Mouse (Mus musculus): Measurements from ENCODE around the gene H2-Ob.

DNA sequence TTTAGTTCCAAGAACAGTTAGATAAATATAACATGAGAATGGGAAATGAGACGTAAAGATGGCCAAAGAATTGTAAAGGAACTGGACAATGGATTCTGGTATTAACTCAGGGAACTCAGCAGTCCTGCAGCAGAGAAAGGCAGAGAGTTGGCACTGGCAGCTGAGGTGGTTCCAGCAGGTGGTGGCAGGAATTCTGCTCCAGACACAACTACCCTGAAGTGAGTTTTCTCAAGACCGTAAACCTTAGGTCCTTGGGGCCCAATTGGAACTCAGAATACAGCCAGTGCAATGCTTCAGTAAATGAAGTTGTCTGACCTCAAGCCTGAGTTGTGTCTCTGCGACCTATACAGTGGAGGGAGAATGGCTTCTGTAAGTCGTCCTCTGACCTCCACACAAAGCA lies 55.5 kb downstream of the H2-Ob start:
- TF ChIP-seq POLR2A (IDR thresholded peaks at IDR 0.05; ENCODE audit: insufficient read depth, low read depth, low read length) (no peak), CTCF (IDR thresholded peaks at IDR 0.05; ENCODE audit: insufficient read depth, low read depth, low read length) (no peak)

Measured in olfactory bulb, adult 2 months (tissue).